Mouse (Mus musculus): ENCODE data around the gene Vmn1r29.
"Not testable (repeated sequence)": the region's sequence is repeated elsewhere in the genome, so short reads cannot be mapped to it uniquely, and the experiment has no call there.

Vmn1r29 gene

GRCm38 (mm10) chr6:58301249-58301648, at the start of gene Vmn1r29:
Gene Vmn1r29 (plus strand): TSS chr6:58301549.
- DNase-seq (ENCODE audit: low spot score) = no peak

- DNase-seq (ENCODE audit: low spot score) = no peak
Measured at GRCm38 (mm10) chr6:58261737-58262136, 39.6 kb upstream of the Vmn1r29 start, which contains the start of gene Vmn1r28. Gene Vmn1r28 (plus strand): TSS chr6:58262037.

GRCm38 (mm10) chr6:58279661-58280060, 21.7 kb upstream of the Vmn1r29 start:
- DNase-seq (ENCODE audit: low spot score) = not testable (repeated sequence)

- no peak for DNase-seq (ENCODE audit: low spot score)
Measured at GRCm38 (mm10) chr6:58292201-58292600, 9.1 kb upstream of the Vmn1r29 start.

GRCm38 (mm10) chr6:58298511-58298910, 2.8 kb upstream of the Vmn1r29 start:
- not testable (repeated sequence) for DNase-seq (ENCODE audit: low spot score)

- DNase-seq (ENCODE audit: low spot score) = not testable (repeated sequence)
Measured at GRCm38 (mm10) chr6:58330686-58331085, 29.3 kb downstream of the Vmn1r29 start.
